Mouse (Mus musculus) kidney, adult 2 months (tissue): Measurements from ENCODE around the gene Slc23a4.

ENCODE experiments used
- CTCF ChIP-seq: fragments of 200-500 bp; conservative IDR thresholded peaks from 2 replicates; pipeline ENCODE4 v1.5.1; 2011; ENCODE audit warnings: low read depth, mild to moderate bottlenecking, control low read depth, low read length, moderate library complexity, mixed read lengths; ENCODE audit not compliant: insufficient read depth, insufficient read length
- POLR2A ChIP-seq: fragments of 200-500 bp; IDR thresholded peaks from one replicate; pipeline ENCODE4 v1.6.1; 2011; ENCODE audit warnings: low read depth, low read length, control low read depth

DNA sequence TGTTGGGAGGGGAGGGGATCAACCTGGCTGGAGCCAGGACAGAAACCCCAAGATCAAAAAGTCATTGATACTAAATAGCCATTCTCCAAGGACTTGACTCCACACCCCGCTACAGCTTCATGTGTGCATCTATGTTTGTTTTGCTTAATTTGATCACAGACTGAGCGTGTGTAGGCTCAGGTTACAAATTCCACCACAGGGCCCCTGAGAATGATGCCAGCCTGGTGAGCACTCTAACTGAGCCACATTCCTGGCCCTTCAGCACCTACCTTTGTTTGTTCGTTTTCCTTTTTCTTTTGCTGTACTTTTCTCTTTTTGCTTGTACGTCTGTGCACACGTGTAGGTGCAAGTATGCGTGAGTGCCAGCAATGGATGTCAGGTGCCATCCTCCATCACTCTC is 1.1 kb upstream of the Slc23a4 start:
- TF ChIP-seq CTCF (no peak), POLR2A (no peak)
